Mouse (Mus musculus) ES-Bruce4 (cell line): ENCODE measurements around the gene Mfap3l. TPM values are rescaled to one million over a fixed set of nuclear protein-coding genes. Genes with fewer than 3 reads are reported as not detected.
A peak's percentile ranks its signal among the peaks of the same experiment; 100 is the strongest.
"Not testable (repeated sequence)": the region's sequence is repeated elsewhere in the genome, so short reads cannot be mapped to it uniquely, and the experiment has no call there.

Experiments used
- H3K27ac ChIP-seq: 2 replicates; pipeline ENCODE4 v1.5.1; 2012; ENCODE audit warnings: low read length, inconsistent platforms; ENCODE audit not compliant: insufficient read depth
- H3K27me3 ChIP-seq: 2 replicates; pipeline ENCODE4 v1.6.1; 2012; ENCODE audit warnings: mild to moderate bottlenecking, low read length, inconsistent platforms; ENCODE audit not compliant: control insufficient read depth, poor library complexity, insufficient read depth, severe bottlenecking
- H3K36me3 ChIP-seq: 2 replicates; pipeline ENCODE4 v1.6.1; 2012; ENCODE audit warnings: inconsistent platforms, mild to moderate bottlenecking, low read length, moderate library complexity; ENCODE audit not compliant: control insufficient read depth, poor library complexity, insufficient read depth, severe bottlenecking
- H3K4me1 ChIP-seq: one replicate; pipeline ENCODE4 v1.8.1; 2011; ENCODE audit warnings: low read length; ENCODE audit not compliant: control insufficient read depth, insufficient read depth
- H3K4me3 ChIP-seq: 2 replicates; pipeline ENCODE4 v1.5.1; 2011; ENCODE audit warnings: low read depth, mild to moderate bottlenecking, low read length
- H3K9ac ChIP-seq: 2 replicates; pipeline ENCODE4 v1.6.1; 2012; ENCODE audit warnings: low read depth, mild to moderate bottlenecking, inconsistent platforms; ENCODE audit not compliant: poor library complexity, severe bottlenecking
- H3K9me3 ChIP-seq: replicated peaks from 2 replicates; pipeline ENCODE4 v1.6.1; 2012; ENCODE audit warnings: mild to moderate bottlenecking, low read length, inconsistent platforms; ENCODE audit not compliant: control insufficient read depth, poor library complexity, insufficient read depth, severe bottlenecking
- CTCF ChIP-seq: IDR thresholded peaks from one replicate; pipeline ENCODE4 v1.8.1; 2011; ENCODE audit warnings: low read depth, low read length
- EP300 ChIP-seq: IDR thresholded peaks from 2 replicates; pipeline ENCODE4 v1.6.1; 2011; ENCODE audit warnings: low read depth, low read length; ENCODE audit not compliant: insufficient read depth
- POLR2A ChIP-seq: IDR thresholded peaks from one replicate; pipeline ENCODE4 v1.8.1; 2011; ENCODE audit warnings: low read length; ENCODE audit not compliant: insufficient read depth
- polyA plus RNA-seq: library from polyadenylated mRNA; stranded (reverse); fragments of >200 nt; gene quantifications from 2 replicates; pipeline ENCODE4 v1.2.4, GENCODE M21; 2011; ENCODE audit warnings: low read depth; ENCODE audit not compliant: missing spikeins, insufficient read depth, insufficient read length

Mfap3l gene
- polyA plus RNA-seq, 1 experiment = 11.5 TPM

DNA sequence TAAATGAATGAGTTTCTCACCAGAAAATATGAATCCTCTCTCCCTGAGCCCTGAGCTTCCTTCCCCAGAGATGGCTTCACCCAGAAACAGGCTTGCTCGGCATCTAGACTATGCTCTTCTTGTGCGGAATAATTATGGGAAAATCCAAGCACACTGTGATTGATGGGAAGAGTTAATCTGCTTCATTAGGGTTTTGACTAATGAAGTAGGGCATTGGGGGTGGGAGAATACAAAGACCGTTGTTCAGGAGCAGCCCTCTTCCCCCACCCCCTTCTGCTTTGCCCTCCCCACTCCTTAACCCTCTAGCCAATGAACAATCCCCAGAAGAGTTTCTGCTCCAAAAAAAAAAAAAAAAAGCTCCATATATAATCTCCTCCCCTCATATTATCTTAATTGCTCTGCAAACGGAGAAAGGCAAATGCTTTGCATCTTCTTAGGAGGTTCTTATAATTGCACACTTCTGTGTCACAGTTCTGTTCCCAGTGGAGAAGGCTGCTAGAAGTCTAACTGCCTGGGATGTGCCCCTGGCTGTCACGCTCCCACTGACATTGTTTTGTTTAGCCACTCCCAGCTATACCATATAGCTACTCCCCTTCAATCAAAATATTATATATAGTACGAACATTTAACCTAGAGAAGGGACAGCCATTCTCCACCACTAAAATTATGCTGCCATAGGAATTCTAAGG lies 24.9 kb downstream of the Mfap3l start:
- no peak overlapping the region for H3K9ac ChIP-seq
- no peak for TF ChIP-seq POLR2A
- no peak for TF ChIP-seq EP300
- TF ChIP-seq CTCF = no peak

DNA sequence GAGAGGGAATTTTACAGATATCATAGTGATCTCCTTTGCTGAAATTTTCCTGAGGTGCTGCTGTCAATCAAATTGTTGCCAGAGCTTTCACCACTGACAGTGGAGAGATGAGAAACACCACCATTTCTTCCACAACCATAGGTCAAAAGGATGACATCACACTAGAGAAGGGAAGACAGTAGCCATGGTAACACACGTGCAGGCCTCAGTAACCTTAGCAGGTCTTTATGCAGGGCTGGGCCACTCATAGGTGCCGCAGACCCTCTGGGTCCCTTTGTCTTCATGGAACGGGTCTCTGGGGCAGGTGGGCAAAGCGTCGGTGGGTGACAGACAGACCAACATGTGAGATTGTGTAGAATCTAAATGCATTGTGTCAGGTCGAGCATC lies 25.5 kb downstream of the Mfap3l start:
- Histone ChIP-seq H3K4me1 (peaks cover 1% of the 10 kb centered on the region), H3K27me3 (no peaks in the 10 kb centered on the region), H3K4me3 (no peak overlapping the region), H3K36me3 (no peaks in the 10 kb centered on the region), H3K27ac (peak overlapping the region; percentile 99), H3K9me3 (peaks cover 2% of the 10 kb centered on the region; the same call in 1 of the 2 replicates), H3K9ac (no peak overlapping the region)
- TF ChIP-seq CTCF (no peak), POLR2A (no peak), EP300 (no peak)

More for the DNA sequence above, 24.9 kb downstream of the Mfap3l start:
- H3K4me1 ChIP-seq = peaks cover 1% of the 10 kb centered on the region
- H3K27ac ChIP-seq = peak overlapping the region; percentile 99
- H3K27me3 ChIP-seq = no peaks in the 10 kb centered on the region
- H3K36me3 ChIP-seq = no peaks in the 10 kb centered on the region
- peaks cover 2% of the 10 kb centered on the region; the same call in 1 of the 2 replicates for H3K9me3 ChIP-seq
- H3K4me3 ChIP-seq = no peak overlapping the region

DNA sequence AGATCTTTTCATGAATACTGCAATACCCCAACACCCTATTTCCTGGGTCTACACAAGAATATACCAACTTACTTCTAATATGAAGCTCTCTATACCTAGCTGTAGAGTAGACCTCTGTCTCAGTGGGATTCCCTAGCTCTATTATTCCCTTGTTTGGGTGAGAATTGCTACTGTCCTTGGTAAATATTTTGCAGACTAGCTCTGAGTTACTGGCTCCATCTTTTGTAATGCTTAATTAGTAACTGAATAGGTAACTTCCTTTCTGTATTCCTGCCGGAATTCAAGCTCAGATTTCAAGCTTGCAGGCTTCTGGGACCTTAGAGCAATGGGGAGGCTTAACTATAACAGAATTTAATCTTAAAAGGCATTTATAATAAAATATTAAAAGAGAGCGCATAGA lies 26.1 kb downstream of the Mfap3l start:
- H3K36me3 ChIP-seq, H3K4me3 ChIP-seq, H3K4me1 ChIP-seq, H3K27me3 ChIP-seq, H3K9me3 ChIP-seq, H3K9ac ChIP-seq: not testable (repeated sequence)
- H3K27ac ChIP-seq = peak overlapping the region; percentile 99

DNA sequence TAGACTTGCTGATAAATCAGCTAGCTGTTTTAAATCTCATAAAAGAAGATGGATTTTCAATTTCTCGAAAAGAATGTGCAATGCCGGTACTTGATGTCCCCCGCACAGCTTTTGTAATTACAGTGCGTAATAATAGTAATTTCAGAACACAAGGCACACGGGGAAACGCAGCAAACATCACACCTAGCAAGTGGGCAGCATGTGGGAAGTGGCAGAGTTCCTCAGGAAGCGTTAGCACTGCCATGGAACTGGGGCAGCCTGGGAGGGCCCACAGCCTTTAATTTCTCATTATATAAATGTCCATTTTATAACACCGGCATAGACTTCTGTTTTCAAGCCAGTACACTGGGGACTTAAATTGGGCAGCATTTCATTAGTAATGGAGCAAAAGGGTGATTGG lies 27.1 kb downstream of the Mfap3l start:
- H3K27me3 ChIP-seq = no peaks in the 10 kb centered on the region
- H3K36me3 ChIP-seq = no peaks in the 10 kb centered on the region
- peaks cover 2% of the 10 kb centered on the region; the same call in 1 of the 2 replicates for H3K9me3 ChIP-seq
- no peak overlapping the region for H3K4me3 ChIP-seq
- TF ChIP-seq EP300 = no peak
- TF ChIP-seq POLR2A = no peak
- no peak for TF ChIP-seq CTCF
- peak overlapping the region; percentile 100 for H3K27ac ChIP-seq
- H3K4me1 ChIP-seq = peaks cover 1% of the 10 kb centered on the region
- peak overlapping the region; percentile 5; the same call in 1 of the 2 replicates for H3K9ac ChIP-seq

DNA sequence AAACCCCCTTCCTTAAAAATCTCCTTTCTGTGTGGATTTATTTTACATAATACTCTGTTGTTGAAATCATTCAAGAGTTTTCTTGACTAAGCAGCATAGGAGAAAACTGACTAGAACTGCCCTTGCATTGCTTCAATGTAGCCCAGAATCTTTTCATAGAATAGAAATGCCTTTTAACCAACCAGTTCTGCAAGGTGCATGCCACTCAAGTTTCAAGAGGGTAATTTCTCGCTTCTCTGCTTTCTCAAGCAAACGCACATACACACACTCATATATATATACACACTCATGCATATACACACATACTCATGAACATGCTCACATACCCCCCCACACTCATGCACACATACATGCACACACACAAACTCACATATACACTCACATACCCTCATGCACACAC lies 28.6 kb downstream of the Mfap3l start:
- H3K4me3 ChIP-seq = no peak overlapping the region
- H3K27ac ChIP-seq = no peak overlapping the region
- H3K9ac ChIP-seq = no peak overlapping the region
- peaks cover 2% of the 10 kb centered on the region; the same call in 1 of the 2 replicates for H3K9me3 ChIP-seq
- H3K27me3 ChIP-seq = no peaks in the 10 kb centered on the region
- H3K36me3 ChIP-seq = no peaks in the 10 kb centered on the region
- H3K4me1 ChIP-seq = peaks cover 1% of the 10 kb centered on the region
- TF ChIP-seq EP300 (no peak), POLR2A (no peak), CTCF (no peak)

DNA sequence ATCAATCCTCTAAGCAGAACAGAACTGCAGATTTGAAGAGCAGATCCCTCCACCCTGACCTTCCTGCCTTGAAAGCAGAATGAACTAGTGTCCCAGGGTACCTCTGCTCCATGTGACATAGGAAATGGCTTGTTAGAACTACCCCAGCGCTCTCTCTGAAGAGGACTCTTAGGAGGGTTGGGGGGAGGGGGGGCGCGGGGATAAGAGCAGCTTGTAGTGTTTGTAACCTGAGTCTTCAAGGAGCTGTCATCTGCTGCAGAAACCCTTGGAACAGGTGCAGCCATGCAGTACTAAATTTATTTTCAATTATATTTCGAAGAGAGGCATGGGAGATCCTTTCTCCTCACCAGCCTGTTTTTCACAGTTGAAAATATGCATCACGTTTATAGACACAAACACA lies 30.9 kb downstream of the Mfap3l start:
- H3K9me3 ChIP-seq = no peaks in the 10 kb centered on the region
- TF ChIP-seq CTCF (no peak), EP300 (no peak), POLR2A (no peak)
- H3K4me3 ChIP-seq = no peak overlapping the region
- H3K27ac ChIP-seq = no peak overlapping the region
- H3K9ac ChIP-seq = no peak overlapping the region
- peaks cover 1% of the 10 kb centered on the region for H3K4me1 ChIP-seq
- no peaks in the 10 kb centered on the region for H3K27me3 ChIP-seq
- no peaks in the 10 kb centered on the region for H3K36me3 ChIP-seq
